Mouse (Mus musculus) urinary bladder, postnatal 10 days (tissue): ENCODE results near the gene Tnks1bp1.

Experiments used
- DNase-seq: peaks from one replicate; pipeline ENCODE4 v3.0.0; 2022; ENCODE audit warnings: low spot score

The Tnks1bp1 gene

DNA sequence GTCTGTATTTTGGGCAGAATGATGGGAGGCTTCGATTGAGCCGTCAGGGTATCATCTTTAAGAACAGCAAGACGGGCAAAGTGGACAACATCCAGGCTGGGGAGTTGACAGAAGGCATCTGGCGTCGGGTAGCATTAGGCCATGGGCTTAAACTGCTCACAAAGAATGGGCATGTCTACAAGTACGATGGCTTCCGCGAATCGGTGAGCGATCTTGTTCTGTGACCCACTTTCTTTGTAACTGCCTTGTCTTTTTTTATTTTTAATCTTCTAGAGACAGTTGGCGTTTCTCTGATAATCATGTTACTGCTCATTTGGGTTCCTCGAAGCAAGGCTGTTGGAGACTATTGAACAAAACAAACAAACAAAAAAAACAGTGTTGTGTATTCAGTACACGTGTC lies 9.5 kb upstream of the Tnks1bp1 start:
- no peak for DNase-seq

DNA sequence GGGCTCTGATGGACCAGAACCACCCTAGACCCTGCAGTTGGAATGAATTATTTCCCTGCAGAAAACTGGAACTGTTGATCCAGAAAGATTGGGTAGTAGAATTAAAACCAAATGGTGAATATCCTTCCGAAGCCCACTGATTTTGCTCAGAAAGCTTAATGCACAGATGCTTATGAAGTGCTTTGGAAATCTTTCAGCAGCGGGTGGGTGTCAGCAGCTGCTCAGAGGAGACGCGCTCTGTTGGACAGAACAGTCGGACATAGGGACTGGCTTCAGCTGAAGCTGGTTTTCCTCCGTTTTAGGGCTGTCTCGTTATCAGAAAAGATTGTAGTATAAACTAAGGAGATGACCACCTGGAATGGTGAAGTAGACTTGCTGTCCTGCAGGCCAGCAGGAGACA lies 4.2 kb upstream of the Tnks1bp1 start:
- no peak for DNase-seq

DNA sequence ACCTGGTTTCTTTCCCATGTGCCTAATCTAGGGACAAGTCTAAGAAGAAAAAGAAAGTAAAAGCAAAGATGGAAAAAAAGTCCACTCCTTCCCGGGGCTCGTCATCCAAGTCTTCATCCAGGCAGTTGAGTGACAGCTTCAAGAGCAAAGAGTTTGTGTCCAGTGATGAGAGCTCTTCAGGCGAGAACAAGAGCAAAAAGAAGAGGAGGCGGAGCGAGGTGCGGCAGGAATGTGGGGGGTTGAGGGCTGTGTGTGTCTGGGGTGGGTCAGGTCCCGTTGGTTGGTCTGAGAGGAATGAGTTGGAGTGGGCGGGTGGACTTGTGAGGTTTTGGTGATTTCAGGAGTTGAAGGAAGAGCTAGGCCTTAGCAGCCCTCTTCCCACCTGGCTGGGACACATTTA lies 1.6 kb upstream of the Tnks1bp1 start:
- DNase-seq, result no peak

DNA sequence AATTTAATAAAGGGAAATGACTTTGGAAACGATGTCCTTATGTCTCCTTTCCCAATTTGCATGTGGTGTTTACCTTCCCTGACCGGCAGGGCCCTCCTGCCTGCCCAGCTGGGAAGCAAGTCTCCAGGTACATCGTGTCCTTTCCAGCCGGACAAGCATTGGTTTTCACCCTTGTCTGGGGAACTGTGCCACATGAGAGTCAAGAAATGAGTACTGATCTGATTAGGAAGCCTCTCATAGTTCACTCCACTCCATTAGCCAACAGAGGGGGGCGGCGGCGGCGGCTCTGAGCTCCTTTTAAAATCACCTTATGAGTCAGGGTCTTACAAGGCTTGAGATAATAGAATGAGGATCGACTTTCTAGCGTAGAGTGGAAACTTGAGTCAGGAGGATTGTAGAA lies 741 bp upstream of the Tnks1bp1 start:
- no peak for DNase-seq

DNA sequence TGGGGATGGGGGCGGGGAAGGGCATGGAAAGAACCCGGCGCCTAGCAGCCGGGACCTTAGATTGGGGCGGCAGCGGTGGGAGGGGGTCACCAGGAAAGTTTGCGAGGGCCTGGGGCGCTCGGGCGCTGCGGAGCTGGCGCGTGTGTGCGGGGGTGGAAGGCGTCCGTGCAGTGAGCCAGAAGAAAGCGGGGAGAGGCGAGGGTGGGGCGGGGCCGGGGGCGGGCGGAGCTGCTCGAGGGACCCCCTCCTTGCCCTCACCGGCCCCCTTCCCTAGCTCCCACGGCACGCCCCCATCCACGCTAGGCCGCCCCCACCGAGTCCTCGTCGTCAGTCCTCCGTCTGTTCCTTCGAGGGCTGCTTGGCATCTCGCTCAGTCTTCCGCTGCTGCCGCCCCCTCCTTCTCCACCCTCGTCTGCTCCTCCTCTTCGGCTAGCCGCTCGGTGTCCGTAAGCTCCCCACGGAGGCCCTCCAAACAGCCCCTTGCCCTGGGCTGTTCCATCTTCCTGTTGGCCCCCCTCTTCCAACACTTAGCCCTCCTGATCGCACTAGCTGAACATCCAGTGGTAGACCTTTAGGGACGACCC lies 438 bp downstream of the Tnks1bp1 start:
- peak; percentile 36 for DNase-seq

DNA sequence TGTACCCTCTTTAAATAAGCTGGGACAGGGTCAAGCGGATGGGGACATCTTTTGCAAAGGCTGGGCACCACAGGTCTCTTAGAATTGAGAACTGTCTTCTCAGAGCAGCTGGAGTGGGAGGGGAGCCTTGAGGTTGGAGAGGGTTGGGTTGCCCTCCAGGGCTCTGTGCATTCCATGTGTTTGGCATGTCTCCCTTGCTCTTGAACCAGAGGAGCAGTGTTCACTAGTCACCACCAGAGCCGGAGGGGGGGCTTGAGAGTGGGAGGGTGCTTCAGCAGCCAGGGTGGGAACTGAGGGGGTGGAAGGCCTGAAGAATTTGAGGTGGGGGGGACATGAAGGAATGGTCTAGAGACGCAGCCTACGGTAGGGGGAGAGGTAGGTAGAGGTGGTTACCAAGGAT lies 1.5 kb downstream of the Tnks1bp1 start:
- no peak for DNase-seq

DNA sequence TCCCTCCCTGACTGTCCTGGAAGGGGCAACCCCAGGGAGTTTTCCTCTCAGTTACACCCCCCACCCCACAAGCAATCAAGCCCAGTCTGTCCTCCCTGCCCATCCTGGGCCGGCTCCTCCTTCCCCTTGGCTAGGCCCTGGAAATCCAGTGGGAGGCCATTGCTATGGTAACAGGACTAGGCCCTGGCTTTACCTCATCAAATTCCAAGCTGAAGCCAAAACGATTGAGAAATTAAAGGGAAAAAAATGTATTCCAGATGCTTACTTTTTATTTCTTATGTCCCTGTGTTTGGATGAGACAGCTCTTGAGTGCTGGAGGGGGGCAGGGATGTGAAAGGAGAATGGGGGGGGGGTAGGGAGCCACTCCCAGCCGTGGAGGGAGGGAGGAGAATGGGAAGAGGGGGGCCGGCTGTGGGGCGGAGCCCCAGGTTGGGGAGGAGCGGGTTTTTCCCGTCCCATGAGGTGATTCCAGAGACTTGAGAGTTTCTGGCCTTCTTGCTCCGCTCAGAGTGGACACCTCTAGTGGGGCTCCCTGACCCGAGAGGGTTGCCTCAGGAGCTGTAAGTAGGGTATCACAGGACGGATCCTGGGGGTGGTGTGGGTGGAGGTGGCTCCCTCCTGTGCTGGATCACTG lies 2.3 kb downstream of the Tnks1bp1 start:
- DNase-seq, result no peak

DNA sequence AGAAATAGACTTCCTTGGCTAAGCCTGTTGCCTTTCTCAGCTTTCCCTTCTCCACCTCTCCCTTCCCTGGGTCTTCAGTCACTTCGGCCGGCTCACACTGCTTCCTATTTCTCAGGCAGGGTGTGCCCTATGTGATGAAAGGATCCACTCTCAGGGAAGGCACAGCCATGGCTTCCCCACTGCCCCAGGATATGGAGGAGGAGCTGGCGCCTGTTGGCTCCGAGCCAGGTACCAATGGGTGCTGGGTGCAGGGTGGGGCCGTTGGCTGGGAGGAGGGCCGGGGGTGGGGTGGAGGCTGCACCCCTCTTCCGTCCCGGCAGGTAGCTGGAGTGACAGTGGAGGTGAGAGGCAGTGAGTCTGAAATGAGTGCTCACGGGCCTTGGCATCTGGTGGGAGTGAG lies 2.9 kb downstream of the Tnks1bp1 start:
- no peak for DNase-seq

DNA sequence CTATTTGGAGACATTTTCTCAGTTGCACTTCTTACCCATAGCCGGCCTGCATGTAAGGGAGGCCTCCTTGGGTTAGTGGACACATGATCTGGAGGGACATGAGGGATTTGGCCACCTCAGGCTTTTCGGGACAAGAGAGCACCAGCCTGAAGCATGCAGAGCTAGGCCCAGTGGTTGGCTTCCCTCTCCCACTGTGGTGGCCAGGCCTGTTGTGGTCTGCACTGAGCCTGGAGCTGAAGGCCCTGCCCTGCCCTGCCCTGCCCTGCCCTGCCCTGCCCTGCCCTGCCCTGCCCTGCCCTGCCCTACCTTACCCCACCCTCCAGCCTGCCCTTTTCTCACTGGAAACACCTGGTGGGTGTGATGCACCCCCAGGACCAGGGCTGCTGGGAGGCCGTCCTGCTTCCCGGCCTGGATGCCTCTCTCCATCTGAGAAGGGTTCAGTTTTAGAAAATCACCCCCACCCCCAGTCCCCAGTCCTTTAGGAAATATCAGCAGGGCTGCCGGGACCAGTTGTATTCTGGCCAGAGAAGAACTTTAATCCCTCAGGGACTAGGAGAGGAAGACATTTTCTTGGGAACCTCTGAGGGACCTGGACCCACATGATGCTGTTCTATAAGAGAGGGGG lies 5.5 kb downstream of the Tnks1bp1 start:
- DNase-seq, result no peak

DNA sequence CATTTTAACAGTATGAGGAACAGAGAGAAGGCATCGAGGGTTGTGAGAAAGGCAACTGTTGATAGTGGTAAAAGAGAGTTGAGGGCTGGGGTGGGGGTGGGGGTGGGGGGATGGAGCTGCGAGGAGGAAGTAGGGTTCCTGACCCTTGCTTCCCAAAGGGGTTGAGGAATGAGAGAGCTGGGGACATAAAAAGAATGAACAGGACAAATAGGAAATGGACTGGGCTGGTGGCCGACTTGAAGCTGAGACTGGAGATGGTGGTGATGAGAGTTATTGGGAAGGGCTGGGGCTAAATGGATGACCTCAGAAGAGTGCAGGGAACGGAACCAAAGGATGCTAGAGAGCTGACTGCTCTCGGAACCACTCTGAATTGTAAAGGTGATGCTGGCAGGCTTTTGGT lies 8.9 kb downstream of the Tnks1bp1 start:
- no peak for DNase-seq

DNA sequence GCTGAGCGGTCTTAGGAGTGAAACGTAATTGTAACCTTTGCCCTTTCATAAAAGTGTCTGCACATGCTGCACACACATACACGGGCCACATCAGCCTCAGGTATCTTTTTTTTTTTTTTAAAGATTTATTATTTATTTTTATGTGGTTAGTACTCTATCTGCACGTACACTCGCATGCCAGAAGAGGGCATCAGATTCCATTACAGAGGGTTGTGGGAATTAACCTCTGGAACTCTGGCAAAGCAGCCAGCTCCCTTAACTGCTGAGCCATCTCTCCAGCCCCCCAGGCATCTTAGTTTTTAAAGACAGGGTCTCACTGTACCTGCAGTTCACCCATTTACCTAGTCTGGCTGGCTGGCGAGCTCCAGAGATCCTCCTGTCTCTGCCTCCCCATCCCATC lies 11.9 kb downstream of the Tnks1bp1 start:
- no peak for DNase-seq

DNA sequence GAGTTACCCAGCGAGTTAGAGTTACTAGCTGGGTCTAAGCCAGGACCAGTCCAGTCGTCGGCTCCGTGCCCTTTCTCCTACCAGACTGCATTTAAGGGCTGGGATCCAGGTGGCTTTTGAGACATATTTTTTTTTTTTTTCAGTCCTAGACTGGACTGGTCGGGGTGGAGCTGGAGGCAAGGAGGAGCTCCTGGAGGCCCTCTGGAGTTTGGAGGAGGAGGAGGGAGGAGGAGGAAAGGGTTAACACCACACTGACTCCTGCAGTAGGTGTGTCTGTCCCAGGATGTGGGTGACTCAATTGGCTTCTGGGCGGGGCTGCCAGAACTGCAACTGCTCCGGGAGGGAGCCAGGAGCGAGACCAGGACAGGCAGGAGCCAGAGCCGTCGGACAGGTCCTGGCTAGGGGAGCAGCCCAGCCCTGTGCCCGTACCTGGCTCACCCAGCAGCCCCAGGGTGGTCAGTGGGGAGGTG lies 12.8 kb downstream of the Tnks1bp1 start:
- no peak for DNase-seq

DNA sequence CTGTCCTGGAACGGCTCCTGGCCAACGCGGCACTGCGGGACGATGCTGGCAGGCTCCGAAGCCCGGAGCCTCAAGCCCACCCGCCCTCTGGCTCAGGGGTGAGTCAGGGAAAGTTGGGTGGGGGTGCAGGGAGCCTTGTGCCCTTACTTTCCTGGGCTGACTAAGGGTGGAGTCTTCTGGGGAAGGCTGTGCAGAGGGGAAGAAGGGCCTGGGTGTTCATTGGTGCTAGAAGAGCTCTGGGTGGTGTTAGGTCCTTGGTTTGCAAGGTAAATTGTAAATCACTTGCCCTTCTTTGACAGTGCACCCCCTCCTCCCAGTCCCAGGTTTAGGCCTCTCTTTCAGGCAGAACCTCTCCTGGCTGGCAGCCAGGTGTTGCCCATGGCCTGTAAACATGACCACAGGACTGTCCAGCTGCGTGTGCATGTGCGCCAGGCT lies 13.3 kb downstream of the Tnks1bp1 start:
- DNase-seq, result no peak

DNA sequence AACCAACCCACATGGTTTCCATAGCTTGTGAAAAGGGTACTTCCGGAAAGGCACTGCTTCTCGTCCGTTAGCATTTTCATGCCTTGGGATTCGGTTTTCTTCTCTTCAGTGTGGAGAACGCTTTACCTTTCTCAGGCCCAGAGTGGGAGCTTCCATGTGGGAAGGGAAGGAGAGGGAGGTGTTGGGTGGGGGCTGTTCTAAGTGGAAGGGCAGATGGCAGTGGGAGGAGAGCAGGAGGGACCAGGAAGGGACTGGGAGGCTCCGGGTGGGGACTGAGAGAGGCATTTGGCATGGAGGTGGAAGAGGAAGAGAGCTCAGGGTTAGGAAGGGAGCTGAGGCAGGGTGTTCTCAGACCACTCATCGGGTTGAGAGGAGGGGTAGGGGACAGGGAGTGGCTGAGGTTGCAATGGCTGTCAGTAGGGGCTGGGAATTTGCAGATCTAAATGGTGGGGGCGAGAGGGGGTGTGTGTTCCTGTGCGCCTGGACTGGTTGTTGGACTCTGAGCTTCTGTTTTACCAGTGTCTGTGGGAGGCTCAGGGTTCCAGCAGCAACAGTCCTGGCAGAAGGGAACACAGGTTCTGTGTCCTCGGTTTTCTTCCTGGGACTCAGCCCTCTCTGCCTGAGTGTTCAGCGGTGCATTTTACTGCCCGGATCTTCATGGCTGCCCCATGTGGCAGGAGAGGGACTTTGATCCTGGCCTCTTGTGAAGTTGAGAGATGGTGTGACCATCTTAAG lies 17.5 kb downstream of the Tnks1bp1 start:
- no peak for DNase-seq

DNA sequence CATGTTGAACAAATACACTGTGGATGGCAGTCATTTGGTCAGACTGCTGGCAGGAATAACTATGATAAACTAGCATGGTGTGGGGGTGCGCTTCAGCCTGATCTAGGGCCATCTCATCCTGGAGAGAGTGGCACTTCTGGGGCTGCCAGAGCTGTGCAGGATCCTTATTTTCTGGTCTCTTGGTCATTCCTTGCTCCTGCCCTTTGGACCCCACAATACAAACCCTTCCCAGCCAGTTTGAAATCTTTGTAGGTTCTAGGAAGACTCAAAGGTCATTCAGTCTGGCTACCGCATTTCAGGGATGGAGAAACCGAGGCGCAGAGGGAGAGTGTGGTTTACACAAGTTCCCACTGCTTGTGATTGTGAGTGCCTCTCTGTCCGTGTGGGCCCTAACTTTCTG lies 19.1 kb downstream of the Tnks1bp1 start:
- no peak for DNase-seq

DNA sequence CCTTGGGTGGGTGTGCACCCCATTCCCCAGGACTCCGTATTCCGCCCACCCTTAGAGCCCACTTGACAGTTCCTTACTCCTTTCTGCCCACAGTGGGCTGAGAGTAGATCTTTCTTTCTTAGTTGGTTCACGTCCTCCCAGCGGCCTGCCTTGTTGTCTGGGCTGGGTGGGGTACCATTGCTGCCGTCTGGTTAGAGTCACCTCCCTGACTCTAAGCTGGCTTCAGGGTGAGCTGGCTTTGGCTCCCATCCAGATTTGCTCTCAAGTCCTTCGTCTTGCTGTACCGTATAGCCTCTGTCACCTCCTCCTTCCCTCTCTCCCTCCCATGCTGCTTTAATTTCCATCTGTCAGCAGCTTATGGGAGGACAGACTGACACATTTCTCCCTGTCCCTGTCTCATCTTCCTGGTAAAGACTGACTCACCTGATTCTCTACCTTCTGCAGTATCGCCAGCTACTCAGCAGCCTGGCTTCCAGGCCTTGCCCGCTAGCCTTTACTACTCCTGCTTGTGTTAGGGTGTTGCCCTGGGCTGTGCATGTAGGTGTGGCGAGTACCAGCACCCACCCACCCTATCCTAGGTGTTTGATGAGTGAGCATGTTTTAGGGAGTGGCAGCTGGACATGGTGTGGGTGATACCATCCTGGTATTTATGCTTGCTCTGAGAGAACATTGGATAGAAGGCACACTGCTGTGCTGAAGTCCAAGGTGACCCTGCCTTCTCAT lies 20.2 kb downstream of the Tnks1bp1 start:
- no peak for DNase-seq

DNA sequence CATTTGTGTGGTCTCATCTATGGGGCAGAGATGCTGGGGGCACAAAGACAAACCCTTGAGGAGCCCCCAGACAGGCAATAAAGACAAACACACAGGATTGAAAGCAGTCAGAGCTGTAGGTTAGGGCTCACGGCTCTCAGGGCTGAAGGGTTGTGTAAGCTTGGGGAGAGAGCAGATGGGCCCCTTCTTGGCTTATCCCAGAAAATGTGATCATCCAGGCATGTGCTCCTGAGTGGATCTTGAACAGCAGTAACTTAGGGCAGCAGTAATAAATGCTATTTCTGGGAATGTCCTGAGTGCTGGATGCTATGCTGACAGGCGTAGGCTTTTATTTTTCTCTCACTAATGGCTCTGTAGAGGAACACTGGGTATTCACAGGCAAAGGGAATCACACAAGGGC lies 20.8 kb downstream of the Tnks1bp1 start:
- no peak for DNase-seq

DNA sequence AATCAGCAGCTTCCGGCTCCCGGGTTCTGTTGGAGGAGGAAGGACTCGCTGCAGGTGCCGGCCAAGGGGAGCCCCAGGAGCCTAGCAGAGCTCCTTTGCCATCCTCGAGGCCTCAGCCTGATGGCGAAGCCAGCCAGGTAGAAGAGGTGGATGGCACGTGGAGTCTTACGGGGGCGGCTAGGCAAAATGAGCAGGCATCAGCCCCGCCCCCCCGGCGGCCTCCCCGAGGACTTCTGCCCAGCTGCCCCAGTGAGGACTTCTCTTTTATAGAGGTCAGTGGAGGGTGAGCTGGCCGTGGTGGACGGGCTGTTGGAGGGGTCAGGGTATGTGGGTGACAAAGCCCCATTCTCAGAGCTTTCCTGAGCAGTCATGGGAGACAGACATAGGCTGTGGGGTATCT lies 22.3 kb downstream of the Tnks1bp1 start:
- no peak for DNase-seq

DNA sequence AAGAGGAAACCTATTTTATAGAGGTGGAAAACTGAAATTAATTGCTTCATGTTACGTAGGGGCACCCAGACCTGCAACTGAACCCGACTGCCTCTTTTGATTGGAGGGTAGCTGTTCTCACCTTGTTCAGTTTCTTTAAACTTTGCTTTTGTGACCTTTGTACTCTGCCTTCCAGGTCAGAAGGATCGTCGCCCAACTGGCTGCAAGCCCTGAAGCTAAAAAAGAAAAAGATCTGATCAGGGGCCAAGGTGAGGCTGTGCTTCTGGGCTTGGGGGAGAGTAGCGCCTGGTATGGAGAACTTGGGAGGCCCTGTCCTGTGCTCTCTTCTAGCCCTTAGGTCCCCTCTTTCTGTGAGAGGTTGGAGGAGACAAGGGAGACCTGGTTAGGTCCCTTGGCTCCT lies 24.1 kb downstream of the Tnks1bp1 start:
- DNase-seq, result no peak

DNA sequence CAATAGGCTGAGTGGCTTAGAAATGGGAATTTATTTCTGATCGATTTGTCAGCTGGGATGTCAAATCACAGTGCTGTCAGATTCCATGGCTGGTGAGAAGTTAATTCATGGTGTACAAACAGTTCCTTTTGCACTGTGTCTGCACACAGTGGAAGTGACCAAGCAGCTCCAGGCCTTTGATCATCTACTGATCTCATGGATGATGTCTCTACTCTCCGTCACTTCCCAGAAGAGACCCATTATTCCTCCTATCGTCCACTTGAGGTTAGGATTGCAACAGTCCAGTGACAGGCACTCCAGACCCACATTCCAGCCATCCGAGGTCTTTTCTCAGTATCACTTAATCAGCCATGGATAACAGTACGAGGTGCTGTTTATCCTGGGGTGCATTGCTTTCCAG lies 25.9 kb downstream of the Tnks1bp1 start:
- DNase-seq, result no peak

DNA sequence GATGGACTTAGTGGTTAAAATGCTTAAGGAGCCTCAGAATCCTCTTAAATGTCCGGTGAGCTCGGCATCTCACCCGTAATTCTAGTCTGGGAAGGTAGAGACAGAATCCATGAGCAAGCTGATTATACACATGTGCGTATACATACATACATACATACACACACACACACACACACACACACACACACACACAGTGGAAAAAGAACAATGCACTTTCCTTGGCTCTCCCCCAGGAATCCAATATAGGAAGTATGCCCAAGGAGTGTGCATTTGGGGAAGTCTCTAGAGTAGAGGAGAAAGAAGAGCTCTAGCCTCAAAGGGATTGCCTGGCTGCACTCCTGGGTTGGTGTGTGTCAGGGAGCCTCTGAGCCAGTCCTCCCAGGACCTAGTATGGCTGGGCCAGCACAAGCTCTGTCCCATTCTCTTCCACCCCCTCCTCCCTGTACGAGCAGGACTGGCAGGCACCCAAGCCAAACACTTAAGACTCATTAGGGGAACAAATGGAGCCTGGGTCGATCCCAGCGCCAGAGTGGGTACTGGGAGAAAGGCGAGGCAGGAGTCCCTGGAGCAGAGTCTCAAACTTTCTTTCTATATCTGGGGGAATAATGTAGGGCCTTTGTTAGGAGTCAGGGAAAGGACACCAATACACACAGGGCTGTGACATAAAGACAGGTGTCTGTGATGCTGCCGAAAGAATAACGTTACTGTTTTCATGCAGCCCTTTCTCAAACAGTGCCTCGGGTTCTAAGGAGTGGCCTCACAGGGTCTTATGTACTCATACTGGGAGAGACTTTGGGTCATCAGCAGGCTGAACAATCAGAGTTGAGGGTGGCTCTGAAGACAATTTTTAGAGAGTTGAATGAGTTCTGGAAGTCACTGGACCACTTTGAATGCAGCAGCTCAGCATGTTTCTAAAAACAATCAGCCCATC lies 41.2 kb downstream of the Tnks1bp1 start:
- no peak for DNase-seq
